Mouse (Mus musculus) liver, embryonic 14.5 days (tissue): ENCODE measurements at regions not wholly inside any gene's neighbourhood (a gene's known extent, or its start where the extent isn't known, plus 50 kb on each side); places are given as distances from the start of the nearest gene placed in this dataset.

Source experiments
- ATAC-seq: fragments of 200-750 bp; cut with Nextera tagmentation; 2 replicates; pipeline ENCODE4 v1.8.0; 2017; ENCODE audit warnings: moderate number of reproducible peaks, mild to moderate bottlenecking, moderate library complexity; ENCODE audit not compliant: insufficient read depth
- DNase-seq, 3 experiments: peaks; one replicate each; pipeline ENCODE4 v3.0.0-alpha.2; 2012 to 2013; ENCODE audit warnings: low read depth in 3 of 3, low spot score in 3 of 3
- H3K27ac ChIP-seq: fragments of 300-500 bp; sonication (generic); 2 replicates; pipeline ENCODE4 v1.5.1; 2014; ENCODE audit warnings: moderate library complexity, mild to moderate bottlenecking, control low read depth, inconsistent platforms
- H3K27me3 ChIP-seq: fragments of 300-500 bp; sonication (generic); 2 replicates; pipeline ENCODE4 v1.6.1; 2014; ENCODE audit warnings: mild to moderate bottlenecking, low read length, moderate library complexity; ENCODE audit not compliant: control insufficient read depth, insufficient read depth
- H3K36me3 ChIP-seq: fragments of 300-500 bp; sonication (generic); replicated peaks from 2 replicates; pipeline ENCODE4 v1.6.1; 2014; ENCODE audit warnings: low read depth; ENCODE audit not compliant: control insufficient read depth, insufficient read depth
- H3K4me1 ChIP-seq, 2 experiments: fragments of 200-500 bp in 1 of 2; fragments of 300-500 bp in 1 of 2; sonication (generic) in 1 of 2; replicated peaks; 2 replicates each; pipeline ENCODE4 v1.6.1; 2012 to 2014; ENCODE audit warnings: antibody characterized with exemption in 1 of 2, inconsistent platforms in 1 of 2, low read length in 1 of 2; ENCODE audit not compliant: control insufficient read depth in 2 of 2, insufficient read depth in 2 of 2
- H3K4me2 ChIP-seq: fragments of 300-500 bp; sonication (generic); 2 replicates; pipeline ENCODE4 v1.6.1; 2014; ENCODE audit warnings: low read depth, mild to moderate bottlenecking, control low read depth, moderate library complexity
- H3K4me3 ChIP-seq, 2 experiments: fragments of 200-500 bp in 1 of 2; fragments of 300-500 bp in 1 of 2; sonication (generic) in 1 of 2; 2 replicates each; pipeline ENCODE4 v1.5.1; 2012 to 2014; ENCODE audit warnings: low read depth in 2 of 2, low read length in 2 of 2, mild to moderate bottlenecking in 2 of 2, control low read depth in 1 of 2, inconsistent platforms in 1 of 2, moderate library complexity in 1 of 2; ENCODE audit not compliant: insufficient read depth in 1 of 2
- H3K9ac ChIP-seq: fragments of 300-500 bp; sonication (generic); replicated peaks from 2 replicates; pipeline ENCODE4 v1.6.1; 2014; ENCODE audit warnings: mild to moderate bottlenecking, control low read depth, moderate library complexity
- H3K9me3 ChIP-seq: fragments of 300-500 bp; sonication (generic); 2 replicates; pipeline ENCODE4 v1.6.1; 2016; ENCODE audit warnings: low read length, mixed read lengths; ENCODE audit not compliant: control insufficient read depth
- CTCF ChIP-seq: IDR thresholded peaks from 2 replicates; pipeline ENCODE4 v1.5.1; 2016; ENCODE audit warnings: antibody characterized with exemption, low read depth, control low read depth
- EP300 ChIP-seq: IDR thresholded peaks from 2 replicates; pipeline ENCODE4 v1.6.1; 2016; ENCODE audit warnings: antibody characterized with exemption, low read depth
- WGBS: fragments of 180-500 bp; shearing (Covaris S2); extraction: QIAGEN DNeasy Blood & Tissue Kit; methylation state at CpG from one replicate; pipeline ENCODE4 v1.1.7; 2014; ENCODE audit not compliant: insufficient replicate concordance; 5-methylcytosine and 5-hydroxymethylcytosine counted together

- no peak for DNase-seq
- no peak overlapping the region for H3K4me3 ChIP-seq
- no peak for TF ChIP-seq EP300
- no peak for TF ChIP-seq CTCF
- WGBS, result 29% methylated on average over 3 of the region's 3 CpGs
- no peak overlapping the region for H3K4me2 ChIP-seq
- H3K27ac ChIP-seq, result no peak overlapping the region
- no peaks in the 10 kb centered on the region for H3K4me1 ChIP-seq
- H3K36me3 ChIP-seq, result no peaks in the 10 kb centered on the region
- no peak overlapping the region for H3K9ac ChIP-seq
- no peak for ATAC-seq
- H3K27me3 ChIP-seq, result no peaks in the 10 kb centered on the region
- no peaks in the 10 kb centered on the region for H3K9me3 ChIP-seq
Observed at GRCm38 (mm10) chr2:124775737-124776136, 292.2 kb upstream of the Slc24a5 start.

- Histone ChIP-seq H3K4me2 (no peak overlapping the region), H3K9me3 (no peaks in the 10 kb centered on the region), H3K9ac (no peak overlapping the region), H3K4me1 (no peaks in the 10 kb centered on the region), H3K27ac (no peak overlapping the region), H3K36me3 (no peaks in the 10 kb centered on the region), H3K27me3 (no peaks in the 10 kb centered on the region), H3K4me3 (no peak overlapping the region)
- DNase-seq (no peak), ATAC-seq (no peak)
- TF ChIP-seq EP300 (no peak), CTCF (no peak)
- 65% methylated on average over 7 of the region's 7 CpGs for WGBS
Observed at GRCm38 (mm10) chr2:124792633-124793036, 275.3 kb upstream of the Slc24a5 start.

DNA sequence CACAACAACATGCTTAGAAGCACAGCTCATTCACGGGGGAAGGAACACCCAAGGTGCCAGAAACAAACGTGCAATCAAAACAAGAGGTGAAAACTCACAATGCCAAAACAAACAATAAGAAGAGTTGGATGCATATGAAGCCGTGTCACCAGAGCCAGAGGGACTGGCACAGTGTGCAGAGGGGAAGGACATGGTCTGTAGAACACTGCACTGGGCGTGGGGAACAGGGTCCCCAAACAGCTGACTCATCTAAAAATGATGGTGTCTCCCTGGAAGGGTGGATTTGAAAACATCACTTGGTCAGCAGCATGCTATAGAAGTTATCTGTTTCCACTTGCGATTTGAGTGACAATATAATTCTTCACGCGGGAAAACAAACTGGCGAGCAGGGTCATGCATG lies 256.2 kb upstream of the Slc24a5 start:
- Histone ChIP-seq H3K36me3 (no peaks in the 10 kb centered on the region), H3K27me3 (no peaks in the 10 kb centered on the region), H3K9me3 (no peaks in the 10 kb centered on the region), H3K4me3 (no peak overlapping the region), H3K27ac (no peak overlapping the region), H3K9ac (no peak overlapping the region), H3K4me2 (no peak overlapping the region), H3K4me1 (no peaks in the 10 kb centered on the region)
- ATAC-seq (no peak), DNase-seq (no peak)
- 52% methylated on average over 8 of the region's 8 CpGs for WGBS
- TF ChIP-seq EP300 (no peak), CTCF (no peak)

GRCm38 (mm10) chr2:124816814-124817213 lies 251.1 kb upstream of the Slc24a5 start:
- no peak overlapping the region for H3K9ac ChIP-seq
- 76% methylated on average over 2 of the region's 2 CpGs for WGBS
- H3K9me3 ChIP-seq, result no peaks in the 10 kb centered on the region
- DNase-seq (no peak), ATAC-seq (no peak)
- H3K4me2 ChIP-seq, result no peak overlapping the region
- TF ChIP-seq EP300 (no peak), CTCF (no peak)
- H3K4me1 ChIP-seq, result no peaks in the 10 kb centered on the region
- H3K27me3 ChIP-seq, result no peaks in the 10 kb centered on the region
- H3K27ac ChIP-seq, result no peak overlapping the region
- no peak overlapping the region for H3K4me3 ChIP-seq
- no peaks in the 10 kb centered on the region for H3K36me3 ChIP-seq

- ATAC-seq (no peak), DNase-seq (no peak)
- H3K4me3 ChIP-seq, result no peak overlapping the region
- H3K27ac ChIP-seq, result no peak overlapping the region
- H3K4me1 ChIP-seq, result no peaks in the 10 kb centered on the region
- TF ChIP-seq CTCF (no peak), EP300 (no peak)
- WGBS, result 75% methylated on average over 6 of the region's 6 CpGs
- H3K27me3 ChIP-seq, result no peaks in the 10 kb centered on the region
- H3K9ac ChIP-seq, result no peak overlapping the region
- H3K36me3 ChIP-seq, result no peaks in the 10 kb centered on the region
- H3K4me2 ChIP-seq, result no peak overlapping the region
- no peaks in the 10 kb centered on the region for H3K9me3 ChIP-seq
Observed at GRCm38 (mm10) chr2:124819846-124820245, 248.1 kb upstream of the Slc24a5 start.
